Comparison of ENCODE assay signal across 7 mouse cellular contexts in the genomic region with DNA sequence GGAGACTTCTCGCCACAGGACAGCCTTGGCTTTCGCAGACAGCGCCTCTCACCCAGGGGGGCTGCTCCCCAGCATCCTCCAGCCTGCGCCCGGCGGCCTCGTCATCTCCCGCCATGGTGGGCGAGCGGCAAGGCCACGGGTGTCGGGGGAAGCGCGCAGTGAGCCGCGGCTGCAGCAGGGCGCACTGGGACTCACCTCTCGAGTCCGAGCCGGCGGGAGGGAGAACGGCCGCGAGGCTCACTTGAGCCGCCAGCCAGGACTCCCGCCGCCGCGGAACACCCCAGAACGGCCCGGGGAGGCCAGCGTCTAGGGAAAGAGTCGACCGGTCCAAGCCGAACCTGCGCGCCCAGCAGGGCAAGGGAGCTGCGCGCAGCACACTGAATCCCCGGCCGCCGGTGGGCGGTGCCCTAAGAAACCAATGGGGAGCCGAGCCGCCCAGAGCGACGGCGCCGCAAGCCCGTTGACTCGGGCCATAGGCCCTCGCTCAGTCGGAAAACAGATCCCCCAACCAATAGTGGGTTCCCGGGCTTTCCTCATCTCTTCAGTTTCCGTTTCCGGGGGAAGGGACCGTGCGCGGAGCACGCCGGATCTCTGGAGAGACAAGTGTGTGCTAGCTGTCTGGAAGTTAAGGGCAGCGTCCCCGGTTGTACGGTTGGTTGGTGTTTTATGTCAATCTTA. TPM values are rescaled to one million over a fixed set of nuclear protein-coding genes. Genes with fewer than 3 reads are reported as not detected.
DNase-seq lines count a peak whose midpoint lies in the region; ATAC-seq lines count a peak whose summit lies in the region.

A gene (minus strand): TSS at position 533 of the 678 bp plus-strand sequence.

- peaks cover 6% of the 10 kb centered on the region for H3K9me3 ChIP-seq in embryonic facial prominence, embryonic 11.5 days (replicated peaks; ENCODE audit: control insufficient read depth, low read length)
- H3K9me3 ChIP-seq in limb, embryonic 10.5 days (replicated peaks): peaks cover 9% of the 10 kb centered on the region
- peaks cover 19% of the 10 kb centered on the region for H3K9me3 ChIP-seq in midbrain, embryonic 13.5 days

- under 1% methylated on average over 62 of the region's 64 CpGs for WGBS in embryonic facial prominence, embryonic 11.5 days
- WGBS in limb, embryonic 10.5 days: under 1% methylated on average over 64 of the region's 64 CpGs
- WGBS in midbrain, embryonic 13.5 days: under 1% methylated on average over 64 of the region's 64 CpGs

- H3K36me3 ChIP-seq in embryonic facial prominence, embryonic 11.5 days (replicated peaks; ENCODE audit: control insufficient read depth, insufficient read depth, low read depth, low read length): no peaks in the 10 kb centered on the region
- peaks cover 36% of the 10 kb centered on the region for H3K36me3 ChIP-seq in limb, embryonic 10.5 days
- H3K36me3 ChIP-seq in midbrain, embryonic 13.5 days: peaks cover 27% of the 10 kb centered on the region

- H3K9ac ChIP-seq in embryonic facial prominence, embryonic 11.5 days (replicated peaks; ENCODE audit: low read length): peak within 1 kb of the TSS; percentile 83
- peak within 1 kb of the TSS; percentile 94 for H3K9ac ChIP-seq in midbrain, embryonic 13.5 days (replicated peaks)

- H3K27ac ChIP-seq in embryonic facial prominence, embryonic 11.5 days (replicated peaks; ENCODE audit: low read depth, low read length): peak within 1 kb of the TSS; percentile 63
- peak within 1 kb of the TSS; percentile 94 for H3K27ac ChIP-seq in limb, embryonic 10.5 days
- peak within 1 kb of the TSS; percentile 86 for H3K27ac ChIP-seq in midbrain, embryonic 13.5 days

- H3K4me3 ChIP-seq in embryonic facial prominence, embryonic 11.5 days (ENCODE audit: low read depth, low read length): peak within 1 kb of the TSS; percentile 87
- H3K4me3 ChIP-seq in limb, embryonic 10.5 days: peak within 1 kb of the TSS; percentile 99
- peak within 1 kb of the TSS; percentile 99 for H3K4me3 ChIP-seq in midbrain, embryonic 13.5 days (replicated peaks)

- no peaks in the 10 kb centered on the region for H3K27me3 ChIP-seq in embryonic facial prominence, embryonic 11.5 days (ENCODE audit: control insufficient read depth, insufficient read depth, low read length)
- H3K27me3 ChIP-seq in limb, embryonic 10.5 days (ENCODE audit: low read depth, poor library complexity, severe bottlenecking): no peaks in the 10 kb centered on the region
- no peaks in the 10 kb centered on the region for H3K27me3 ChIP-seq in midbrain, embryonic 13.5 days

- H3K4me1 ChIP-seq in embryonic facial prominence, embryonic 11.5 days (ENCODE audit: control insufficient read depth, insufficient read depth, low read length): no peaks in the 10 kb centered on the region
- peaks cover 11% of the 10 kb centered on the region for H3K4me1 ChIP-seq in limb, embryonic 10.5 days
- H3K4me1 ChIP-seq in midbrain, embryonic 13.5 days (replicated peaks): peaks cover 20% of the 10 kb centered on the region

- peak; percentile 96 for DNase-seq in adrenal gland, postnatal 14 days
- DNase-seq in embryonic facial prominence, embryonic 11.5 days (ENCODE audit: low spot score): peak; percentile 96
- DNase-seq in kidney, adult 11 months: peak; percentile 92
- DNase-seq in limb, embryonic 10.5 days (ENCODE audit: low spot score): peak; percentile 90
- peak; percentile 89 for DNase-seq in spleen, adult 12 weeks (ENCODE audit: low spot score)

- peak within 1 kb of the TSS; percentile 73 for H3K4me2 ChIP-seq in embryonic facial prominence, embryonic 11.5 days (ENCODE audit: low read depth, low read length)
- peak within 1 kb of the TSS; percentile 83 for H3K4me2 ChIP-seq in midbrain, embryonic 13.5 days (replicated peaks)

- peak; percentile 100 for ATAC-seq in embryonic facial prominence, embryonic 11.5 days (replicated peaks; ENCODE audit: insufficient number of reproducible peaks, low FRiP score, low TSS enrichment, low read depth)
- peak; percentile 99 for ATAC-seq in granulocyte monocyte progenitor cell, adult 5-6 weeks (replicated peaks; ENCODE audit: poor library complexity, severe bottlenecking)
- peak; percentile 100 for ATAC-seq in midbrain, embryonic 13.5 days

RNA-seq across cellular contexts. Expression of the gene that starts here (rescaled TPM):
- 20.5 and 24.9 TPM in 2 replicates for total RNA-seq in adrenal gland, postnatal 14 days (2021)
- polyA plus RNA-seq in embryonic facial prominence, embryonic 11.5 days (2014; fragmentation: Nextera tagmentation; extraction: Ambion mirVana): 57.9 and 65.2 TPM in 2 replicates
- total RNA-seq in granulocyte monocyte progenitor cell, adult 5-6 weeks (2014; fragmentation: Nextera tagmentation): 30.3 and 35.4 TPM in 2 replicates
- total RNA-seq in granulocyte monocyte progenitor cell, adult 5-6 weeks (2017): 71.1 and 79.5 TPM in 2 replicates
- 50.1 and 55.6 TPM in 2 replicates for polyA plus RNA-seq in limb, embryonic 10.5 days (2016; fragmentation: Nextera tagmentation; extraction: Ambion mirVana)
- polyA plus RNA-seq in midbrain, embryonic 13.5 days (2015; fragmentation: Nextera tagmentation; extraction: Ambion mirVana): 24.6 and 24.7 TPM in 2 replicates

Comparison
In these comparisons a context has a peak if more than half of its experiments do, and no peak if none do; other contexts are left out.
1. Peak in every context shown above with its lines: DNase-seq, ATAC-seq, H3K4me3 ChIP-seq and H3K27ac ChIP-seq.